Mouse (Mus musculus) liver, embryonic 15.5 days (tissue): ENCODE measurements around the gene Casc3. TPM values are rescaled to one million over a fixed set of nuclear protein-coding genes. Genes with fewer than 3 reads are reported as not detected.

ENCODE experiments used
- ATAC-seq: fragments of 200-750 bp; cut with Nextera tagmentation; 2 replicates; pipeline ENCODE4 v1.8.0; 2017; ENCODE audit warnings: moderate number of reproducible peaks, mild to moderate bottlenecking, moderate library complexity; ENCODE audit not compliant: insufficient read depth
- H3K27ac ChIP-seq: fragments of 300-500 bp; sonication (generic); replicated peaks from 2 replicates; pipeline ENCODE4 v1.5.1; 2015; ENCODE audit warnings: mild to moderate bottlenecking, inconsistent platforms
- H3K27me3 ChIP-seq: fragments of 300-500 bp; sonication (generic); 2 replicates; pipeline ENCODE4 v1.6.1; 2015; ENCODE audit warnings: mild to moderate bottlenecking, inconsistent platforms
- H3K36me3 ChIP-seq: fragments of 300-500 bp; sonication (generic); replicated peaks from 2 replicates; pipeline ENCODE4 v1.6.1; 2015; ENCODE audit warnings: moderate library complexity, mild to moderate bottlenecking, inconsistent platforms
- H3K4me1 ChIP-seq: fragments of 300-500 bp; sonication (generic); replicated peaks from 2 replicates; pipeline ENCODE4 v1.6.1; 2015; ENCODE audit warnings: inconsistent platforms
- H3K4me2 ChIP-seq: fragments of 300-500 bp; sonication (generic); 2 replicates; pipeline ENCODE4 v1.6.1; 2015; ENCODE audit warnings: moderate library complexity, mild to moderate bottlenecking, inconsistent platforms
- H3K4me3 ChIP-seq: fragments of 300-500 bp; sonication (generic); replicated peaks from 2 replicates; pipeline ENCODE4 v1.5.1; 2015; ENCODE audit warnings: mild to moderate bottlenecking, inconsistent platforms
- H3K9ac ChIP-seq: fragments of 300-500 bp; sonication (generic); 2 replicates; pipeline ENCODE4 v1.6.1; 2015; ENCODE audit warnings: moderate library complexity, mild to moderate bottlenecking, inconsistent platforms
- H3K9me3 ChIP-seq: fragments of 300-500 bp; sonication (generic); replicated peaks from 2 replicates; pipeline ENCODE4 v1.6.1; 2016; ENCODE audit warnings: inconsistent platforms
- WGBS: fragments of 180-500 bp; shearing (Covaris S2); methylation state at CpG from one replicate; pipeline ENCODE4 v1.1.7; 2015; ENCODE audit warnings: mixed read lengths; ENCODE audit not compliant: insufficient replicate concordance; 5-methylcytosine and 5-hydroxymethylcytosine counted together
- polyA plus RNA-seq: library from polyadenylated mRNA; unstranded; fragments of >200 nt; fragmentation: Nextera tagmentation; extraction: Ambion mirVana; gene quantifications from 2 replicates; pipeline ENCODE4 v1.2.1, GENCODE M21; 2015

Gene Casc3
- 14.4 and 16.2 TPM in 2 replicates for polyA plus RNA-seq

DNA sequence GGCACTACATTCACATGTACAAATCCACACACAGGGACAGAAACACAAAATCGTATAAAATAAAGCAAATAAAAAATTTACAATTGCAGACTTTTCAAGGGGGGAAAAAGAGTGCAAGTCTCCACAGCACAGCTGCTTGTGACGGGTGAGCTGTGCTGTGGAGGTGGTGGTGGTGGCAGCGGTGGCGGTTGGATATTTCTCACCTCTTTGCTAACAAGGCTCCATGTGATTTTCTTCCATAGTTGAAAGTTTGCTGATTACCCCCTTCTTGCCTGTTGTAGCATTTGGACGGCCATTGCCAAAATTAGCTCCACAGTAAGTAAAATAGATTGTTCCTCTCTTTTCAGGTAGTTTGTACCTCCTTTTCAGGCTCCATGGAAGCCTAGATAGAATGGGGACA lies at the start of gene Casc3:
Gene Casc3, plus strand, starts transcription at position 301 of the 400 bp plus-strand sequence.
- Histone ChIP-seq H3K9ac (no peak within 1 kb of the TSS), H3K36me3 (peaks cover 81% of the 10 kb centered on the region), H3K27me3 (no peaks in the 10 kb centered on the region), H3K4me3 (no peak within 1 kb of the TSS), H3K27ac (no peak within 1 kb of the TSS), H3K9me3 (no peaks in the 10 kb centered on the region), H3K4me1 (peaks cover 12% of the 10 kb centered on the region), H3K4me2 (no peak within 1 kb of the TSS)
- WGBS = 83% methylated on average over 5 of the region's 5 CpGs
- no peak for ATAC-seq

DNA sequence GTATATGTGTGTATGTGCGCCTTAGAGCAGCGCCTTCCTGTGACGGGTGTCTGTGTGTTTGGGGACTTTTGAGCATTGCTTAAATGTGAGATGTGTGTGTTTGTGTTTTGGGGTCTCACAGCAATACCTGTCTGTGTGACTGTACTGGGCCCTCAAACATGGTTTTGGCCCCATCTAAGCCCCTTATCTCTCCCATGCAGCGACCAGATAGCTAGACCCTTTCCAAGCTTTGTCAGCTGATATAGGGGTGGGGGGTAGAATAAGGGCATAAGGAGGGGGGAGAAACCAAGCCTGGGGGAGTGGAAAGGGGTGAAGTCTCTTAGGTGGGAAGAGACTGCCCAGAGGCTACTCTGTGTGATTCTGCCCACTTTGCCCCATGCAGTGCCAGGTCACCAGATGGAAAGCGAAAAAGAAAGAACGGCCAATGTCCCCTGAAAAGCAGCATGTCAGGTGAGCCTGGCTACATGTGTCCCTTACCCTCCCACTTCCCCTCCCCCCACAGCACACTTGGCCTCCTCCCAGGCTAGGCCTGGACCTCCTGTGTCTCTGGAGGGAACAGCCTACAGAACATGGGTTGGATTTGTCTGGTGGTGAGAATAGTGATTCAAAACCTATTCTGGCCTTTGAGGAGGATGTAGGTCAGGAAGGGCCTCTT lies 48.9 kb upstream of the Casc3 start:
- WGBS = 64% methylated on average over 6 of the region's 6 CpGs
- ATAC-seq = peak; percentile 13; the same call in 1 of the 2 replicates
- Histone ChIP-seq H3K9ac (peak overlapping the region; percentile 15; the same call in 1 of the 2 replicates), H3K27me3 (no peaks in the 10 kb centered on the region), H3K4me3 (no peak overlapping the region), H3K36me3 (peaks cover 41% of the 10 kb centered on the region), H3K9me3 (no peaks in the 10 kb centered on the region), H3K4me1 (peaks cover 65% of the 10 kb centered on the region), H3K27ac (peak overlapping the region; percentile 61), H3K4me2 (peak overlapping the region; percentile 44)

DNA sequence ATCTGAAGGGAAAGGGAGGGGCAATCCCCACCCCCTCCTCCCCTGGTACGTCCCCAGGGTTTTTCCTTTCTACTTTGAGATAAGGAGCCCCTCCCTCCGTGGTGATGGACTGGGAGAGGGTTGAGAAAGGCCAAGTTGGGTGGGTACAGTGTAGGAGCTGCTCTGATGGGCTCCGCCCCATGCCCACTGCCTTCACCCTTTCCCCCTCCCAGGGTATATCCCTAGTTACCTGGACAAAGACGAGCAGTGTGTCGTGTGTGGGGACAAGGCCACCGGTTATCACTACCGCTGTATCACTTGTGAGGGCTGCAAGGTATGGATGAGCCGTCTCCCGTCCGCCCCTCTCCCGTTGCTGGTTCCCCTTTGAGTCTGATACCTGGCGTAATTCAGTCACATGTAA lies 48.0 kb upstream of the Casc3 start:
- H3K9me3 ChIP-seq = no peaks in the 10 kb centered on the region
- ATAC-seq = no peak
- H3K9ac ChIP-seq = no peak overlapping the region
- peak overlapping the region; percentile 61; the same call in 1 of the 2 replicates for H3K27ac ChIP-seq
- no peaks in the 10 kb centered on the region for H3K27me3 ChIP-seq
- H3K4me3 ChIP-seq = no peak overlapping the region
- 57% methylated on average over 12 of the region's 12 CpGs for WGBS
- no peak overlapping the region for H3K4me2 ChIP-seq
- H3K36me3 ChIP-seq = peaks cover 49% of the 10 kb centered on the region
- peaks cover 56% of the 10 kb centered on the region for H3K4me1 ChIP-seq

DNA sequence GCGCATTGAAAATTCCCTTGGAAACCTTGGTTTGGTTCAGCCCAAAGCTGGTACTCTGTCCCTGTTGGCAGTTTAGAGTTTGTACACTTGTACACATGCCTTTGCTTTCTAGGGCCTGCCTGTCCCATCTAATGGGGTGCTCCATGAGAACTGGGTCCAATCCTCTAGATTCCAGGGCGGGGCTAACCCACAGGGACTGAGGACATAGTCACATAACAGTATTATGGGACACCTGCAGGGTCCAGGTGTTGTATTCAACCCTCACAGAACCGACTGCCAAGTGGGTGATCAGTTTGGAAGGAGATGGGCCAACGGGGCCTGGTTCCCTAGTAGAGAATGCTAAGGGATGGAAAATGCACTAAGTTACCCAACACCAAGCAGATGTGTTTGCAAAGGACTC lies 42.8 kb upstream of the Casc3 start:
- Histone ChIP-seq H3K9me3 (no peaks in the 10 kb centered on the region), H3K4me1 (peaks cover 47% of the 10 kb centered on the region), H3K36me3 (peaks cover 73% of the 10 kb centered on the region), H3K4me3 (no peak overlapping the region), H3K27ac (no peak overlapping the region), H3K9ac (no peak overlapping the region), H3K4me2 (no peak overlapping the region), H3K27me3 (no peaks in the 10 kb centered on the region)
- WGBS = 85% methylated on average over 4 of the region's 4 CpGs
- ATAC-seq = no peak

DNA sequence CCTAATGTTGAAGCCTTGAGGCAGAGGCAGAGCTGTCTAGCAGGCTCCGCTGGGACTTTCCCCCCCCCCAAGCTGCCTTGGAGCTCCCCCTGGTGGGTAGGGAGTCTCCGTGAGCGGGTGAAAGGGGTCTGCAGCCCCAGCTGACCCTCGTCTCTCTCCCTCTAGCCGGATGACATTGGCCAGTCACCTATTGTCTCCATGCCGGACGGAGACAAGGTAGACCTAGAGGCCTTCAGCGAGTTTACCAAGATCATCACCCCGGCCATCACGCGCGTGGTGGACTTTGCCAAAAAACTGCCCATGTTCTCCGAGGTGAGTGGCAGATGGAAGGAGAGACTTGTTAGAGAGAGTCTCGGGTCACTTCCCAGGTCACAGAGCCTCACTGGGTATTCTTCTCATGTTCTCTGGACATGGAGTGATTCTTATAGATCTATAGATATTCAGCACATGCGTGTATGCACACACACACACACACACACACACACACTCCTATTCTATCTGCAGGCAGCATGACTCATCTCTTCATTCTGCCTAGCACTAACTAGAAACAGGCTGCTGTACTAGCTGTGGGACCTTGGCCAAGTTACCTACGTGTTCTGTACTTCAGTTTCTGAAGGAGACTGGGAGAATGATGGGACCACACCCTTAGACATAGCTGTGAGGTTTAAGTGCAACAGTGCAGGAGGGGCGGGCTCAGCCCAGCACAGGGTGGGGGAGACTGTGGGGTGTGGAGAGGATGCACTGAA lies 41.8 kb upstream of the Casc3 start:
- Histone ChIP-seq H3K9ac (no peak overlapping the region), H3K36me3 (peaks cover 68% of the 10 kb centered on the region), H3K27ac (peak overlapping the region; percentile 6; the same call in 1 of the 2 replicates), H3K9me3 (no peaks in the 10 kb centered on the region), H3K4me2 (no peak overlapping the region), H3K4me3 (no peak overlapping the region), H3K27me3 (no peaks in the 10 kb centered on the region), H3K4me1 (peaks cover 53% of the 10 kb centered on the region)
- ATAC-seq = no peak
- WGBS = 72% methylated on average over 17 of the region's 17 CpGs

DNA sequence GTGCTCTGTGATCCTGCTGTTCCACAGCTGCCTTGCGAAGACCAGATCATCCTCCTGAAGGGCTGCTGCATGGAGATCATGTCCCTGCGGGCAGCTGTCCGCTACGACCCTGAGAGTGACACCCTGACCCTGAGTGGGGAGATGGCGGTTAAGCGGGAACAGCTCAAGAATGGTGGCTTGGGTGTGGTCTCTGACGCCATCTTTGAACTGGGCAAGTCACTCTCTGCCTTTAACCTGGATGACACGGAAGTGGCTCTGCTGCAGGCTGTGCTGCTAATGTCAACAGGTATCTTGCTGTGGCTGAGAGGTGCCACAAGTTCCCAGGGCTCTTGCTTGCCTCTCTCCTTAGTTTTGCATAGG lies 41.2 kb upstream of the Casc3 start:
- Histone ChIP-seq H3K4me1 (peaks cover 58% of the 10 kb centered on the region), H3K4me2 (no peak overlapping the region), H3K9ac (no peak overlapping the region), H3K27ac (peak overlapping the region; percentile 6; the same call in 1 of the 2 replicates), H3K36me3 (peaks cover 64% of the 10 kb centered on the region), H3K4me3 (no peak overlapping the region), H3K9me3 (no peaks in the 10 kb centered on the region), H3K27me3 (no peaks in the 10 kb centered on the region)
- no peak for ATAC-seq
- 85% methylated on average over 8 of the region's 8 CpGs for WGBS

DNA sequence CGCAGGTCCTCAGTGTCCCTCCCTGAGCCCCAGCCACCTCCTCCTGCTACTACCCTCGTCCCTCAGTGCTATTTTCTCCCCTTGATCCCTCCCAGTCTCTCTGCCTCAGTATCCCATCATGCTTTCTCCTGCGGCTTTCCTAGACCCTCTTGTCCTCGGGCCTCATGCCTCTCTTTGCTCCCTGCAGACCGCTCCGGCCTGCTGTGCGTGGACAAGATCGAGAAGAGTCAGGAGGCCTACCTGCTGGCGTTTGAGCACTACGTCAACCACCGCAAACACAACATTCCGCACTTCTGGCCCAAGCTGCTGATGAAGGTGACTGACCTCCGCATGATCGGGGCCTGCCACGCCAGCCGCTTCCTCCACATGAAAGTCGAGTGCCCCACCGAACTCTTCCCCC lies 40.6 kb upstream of the Casc3 start:
- ATAC-seq = no peak
- Histone ChIP-seq H3K4me3 (no peak overlapping the region), H3K9me3 (no peaks in the 10 kb centered on the region), H3K4me2 (no peak overlapping the region), H3K9ac (no peak overlapping the region), H3K36me3 (peaks cover 59% of the 10 kb centered on the region), H3K4me1 (peaks cover 64% of the 10 kb centered on the region), H3K27ac (0 out of 2 replicates have a peak overlapping the region, but pooled peaks have one; percentile 6), H3K27me3 (no peaks in the 10 kb centered on the region)
- WGBS = 82% methylated on average over 18 of the region's 18 CpGs

DNA sequence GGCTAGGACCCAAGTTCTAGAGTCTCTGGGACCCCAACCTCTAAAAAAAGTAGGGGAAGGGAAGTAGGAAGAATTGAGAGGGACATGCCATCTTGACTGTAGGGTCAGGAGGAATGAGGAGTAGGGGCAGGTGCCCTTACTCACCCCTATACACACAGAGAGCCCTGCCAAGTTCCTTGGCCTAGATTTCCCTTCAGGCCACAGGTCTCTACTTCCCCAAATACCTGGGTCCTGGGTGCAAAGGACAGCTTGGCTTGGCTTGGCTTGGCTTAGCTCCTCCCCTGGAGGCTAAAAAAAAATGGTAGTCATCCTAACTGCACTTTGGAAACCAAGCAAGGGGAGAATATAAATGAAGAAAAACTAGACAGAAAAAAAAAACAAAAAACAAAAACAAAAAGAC lies 40.0 kb upstream of the Casc3 start:
- H3K36me3 ChIP-seq = peaks cover 61% of the 10 kb centered on the region
- no peaks in the 10 kb centered on the region for H3K9me3 ChIP-seq
- no peak overlapping the region for H3K9ac ChIP-seq
- no peak overlapping the region for H3K27ac ChIP-seq
- H3K4me1 ChIP-seq = peaks cover 71% of the 10 kb centered on the region
- no peak overlapping the region for H3K4me2 ChIP-seq
- H3K4me3 ChIP-seq = no peak overlapping the region
- H3K27me3 ChIP-seq = no peaks in the 10 kb centered on the region
- ATAC-seq = no peak

DNA sequence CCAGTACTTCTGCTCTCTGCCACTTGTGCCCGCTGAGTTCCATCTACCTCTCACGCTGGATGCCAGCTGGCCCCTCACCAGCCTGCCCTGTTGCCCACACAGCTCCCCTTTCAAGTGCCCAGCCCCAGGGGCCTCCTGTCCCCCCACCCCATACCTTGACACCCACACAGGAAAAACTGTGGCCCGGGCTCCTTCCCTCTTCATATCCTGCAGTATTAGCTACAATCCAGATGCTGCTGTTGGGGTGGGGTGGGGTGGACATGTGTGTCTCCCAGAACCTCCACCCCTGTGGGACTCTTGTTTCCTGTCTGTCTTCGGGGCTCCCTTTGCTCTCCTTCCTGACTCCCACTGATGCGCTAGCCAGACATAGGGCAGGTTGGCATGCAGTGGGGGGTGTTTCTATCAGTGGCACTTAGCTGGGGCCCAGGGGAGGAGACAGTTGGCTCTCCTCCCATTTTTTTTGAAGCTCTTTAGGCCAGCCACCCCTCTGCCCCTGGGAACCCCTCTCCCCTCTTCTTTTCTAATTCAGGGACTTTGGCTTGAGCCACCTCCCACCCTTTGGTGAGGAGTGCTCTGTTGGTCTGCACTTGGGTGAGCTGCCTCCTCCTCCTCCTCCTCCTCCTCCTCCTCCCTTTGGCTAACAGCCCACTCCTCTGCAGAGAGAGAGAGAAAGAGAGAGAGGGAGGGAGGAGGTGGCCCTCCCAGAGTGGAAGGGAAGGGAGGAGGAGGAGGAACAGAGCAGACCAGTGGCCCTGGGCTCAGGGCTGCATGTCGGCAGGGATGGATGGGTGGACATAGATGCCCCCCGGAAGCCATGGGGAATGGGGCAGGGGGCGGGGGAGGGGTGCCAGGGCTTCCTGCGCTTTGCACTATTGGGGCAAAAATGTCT lies 39.0 kb upstream of the Casc3 start:
- Histone ChIP-seq H3K4me2 (no peak overlapping the region), H3K36me3 (peaks cover 61% of the 10 kb centered on the region), H3K27me3 (no peaks in the 10 kb centered on the region), H3K9ac (no peak overlapping the region), H3K4me1 (peaks cover 80% of the 10 kb centered on the region), H3K27ac (peak overlapping the region; percentile 45), H3K4me3 (no peak overlapping the region), H3K9me3 (no peaks in the 10 kb centered on the region)
- 43% methylated on average over 7 of the region's 9 CpGs for WGBS
- ATAC-seq = no peak

DNA sequence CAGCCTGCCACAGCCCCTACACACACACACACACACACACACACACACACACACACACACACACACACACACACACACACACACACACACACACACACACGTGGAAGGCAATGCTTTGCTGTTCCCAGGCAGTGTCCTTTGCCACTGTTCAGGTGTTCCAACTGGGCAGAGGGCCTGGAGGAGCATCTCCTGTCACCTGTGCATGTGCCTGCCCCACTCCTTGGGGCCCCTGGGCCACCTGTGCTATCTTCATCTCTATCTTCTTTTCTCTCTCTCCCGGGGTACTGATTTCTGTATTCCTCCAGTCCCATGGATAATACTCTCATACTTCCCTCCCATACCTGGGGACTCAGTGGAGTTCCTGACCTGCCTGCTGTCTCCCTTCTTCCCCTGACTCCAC lies 38.4 kb upstream of the Casc3 start:
- 42% methylated on average over 2 of the region's 2 CpGs for WGBS
- Histone ChIP-seq H3K4me2 (no peak overlapping the region), H3K4me1 (peaks cover 87% of the 10 kb centered on the region), H3K27me3 (no peaks in the 10 kb centered on the region), H3K27ac (0 out of 2 replicates have a peak overlapping the region, but pooled peaks have one; percentile 92), H3K4me3 (no peak overlapping the region), H3K9ac (no peak overlapping the region), H3K36me3 (peaks cover 57% of the 10 kb centered on the region), H3K9me3 (no peaks in the 10 kb centered on the region)
- no peak for ATAC-seq

DNA sequence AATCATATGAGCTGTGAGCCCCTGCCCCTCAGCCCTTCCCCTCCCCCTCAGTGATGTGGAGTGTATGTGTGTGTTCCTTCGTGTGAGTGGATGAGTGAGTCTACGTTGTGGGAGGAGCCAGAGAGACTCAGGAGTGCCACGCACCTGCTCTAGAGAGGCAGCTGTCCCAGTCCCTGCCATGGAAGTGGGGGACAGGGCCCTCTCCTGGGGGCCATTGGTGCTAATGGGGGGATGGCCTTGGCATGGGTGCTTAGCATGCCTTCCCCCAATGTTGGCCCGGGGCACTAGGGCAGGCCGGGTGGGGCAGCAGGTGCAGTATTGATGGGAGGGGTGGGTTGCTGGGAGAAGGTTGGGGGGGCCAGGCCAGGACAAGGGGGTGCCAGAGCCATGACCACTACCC lies 37.9 kb upstream of the Casc3 start:
- Histone ChIP-seq H3K36me3 (peaks cover 52% of the 10 kb centered on the region), H3K4me1 (peaks cover 92% of the 10 kb centered on the region), H3K27ac (peak overlapping the region; percentile 92), H3K4me2 (peak overlapping the region; percentile 87), H3K4me3 (no peak overlapping the region), H3K27me3 (no peaks in the 10 kb centered on the region), H3K9ac (0 out of 2 replicates have a peak overlapping the region, but pooled peaks have one; percentile 12), H3K9me3 (no peaks in the 10 kb centered on the region)
- no peak for ATAC-seq
- WGBS = 38% methylated on average over 5 of the region's 5 CpGs
